Mouse (Mus musculus) heart, adult 11 months (tissue): Measurements from ENCODE around the gene Rinl.
A peak's percentile ranks its signal among the peaks of the same experiment; 100 is the strongest.

Experiments
- DNase-seq: peaks from one replicate; pipeline ENCODE4 v3.0.0; 2022

Gene Rinl

GRCm38 (mm10) chr7:28788307-28789195 is at the start of gene Rinl:
Rinl (plus strand) TSS chr7:28788969.
- peak; percentile 96 for DNase-seq

- DNase-seq, result no peak
Observed at GRCm38 (mm10) chr7:28739829-28740228, 48.9 kb upstream of the Rinl start.

- DNase-seq, result no peak
Observed at GRCm38 (mm10) chr7:28740949-28741348, 47.8 kb upstream of the Rinl start.

- no peak for DNase-seq
Observed at GRCm38 (mm10) chr7:28741368-28741708, 47.4 kb upstream of the Rinl start.

GRCm38 (mm10) chr7:28741709-28742438 is 46.9 kb upstream of the Rinl start, which contains the start of the genes Mrps12 and Sars2:
Mrps12 (minus strand) TSS chr7:28741820.
Sars2 (plus strand) TSS chr7:28741992.
- peak; percentile 100 for DNase-seq

GRCm38 (mm10) chr7:28749935-28750334 is 38.8 kb upstream of the Rinl start:
- DNase-seq, result peak; percentile 87

- peak; percentile 87 for DNase-seq
Observed at GRCm38 (mm10) chr7:28756079-28756478, 32.7 kb upstream of the Rinl start, which contains the start of gene Ccer2. Ccer2 (plus strand) TSS chr7:28756174.

- DNase-seq, result peak; percentile 86
Observed at GRCm38 (mm10) chr7:28758623-28759022, 30.1 kb upstream of the Rinl start.

- no peak for DNase-seq
Observed at GRCm38 (mm10) chr7:28761907-28762306, 26.9 kb upstream of the Rinl start.

- DNase-seq, result peak; percentile 83
Observed at GRCm38 (mm10) chr7:28765211-28765610, 23.6 kb upstream of the Rinl start.

GRCm38 (mm10) chr7:28766173-28766879 is 22.4 kb upstream of the Rinl start, which contains the start of gene Sirt2:
Sirt2 (plus strand) TSS chr7:28766735.
- DNase-seq, result peak; percentile 100

- no peak for DNase-seq
Observed at GRCm38 (mm10) chr7:28766910-28767309, 21.9 kb upstream of the Rinl start.

- DNase-seq, result peak; percentile 89
Observed at GRCm38 (mm10) chr7:28767462-28767965, 21.3 kb upstream of the Rinl start, which contains the start of gene Nfkbib. Nfkbib (minus strand) TSS chr7:28767512.

GRCm38 (mm10) chr7:28769414-28769958 is 19.3 kb upstream of the Rinl start:
- DNase-seq, result no peak

- DNase-seq, result no peak
Observed at GRCm38 (mm10) chr7:28770309-28770708, 18.5 kb upstream of the Rinl start.

- no peak for DNase-seq
Observed at GRCm38 (mm10) chr7:28771867-28772266, 16.9 kb upstream of the Rinl start.

GRCm38 (mm10) chr7:28773163-28773562 is 15.6 kb upstream of the Rinl start:
- DNase-seq, result no peak

- no peak for DNase-seq
Observed at GRCm38 (mm10) chr7:28774164-28774563, 14.6 kb upstream of the Rinl start.

GRCm38 (mm10) chr7:28775129-28775528 is 13.6 kb upstream of the Rinl start:
- no peak for DNase-seq

- no peak for DNase-seq
Observed at GRCm38 (mm10) chr7:28778825-28779224, 9.9 kb upstream of the Rinl start.

GRCm38 (mm10) chr7:28780067-28780658 is 8.6 kb upstream of the Rinl start:
- DNase-seq, result peak; percentile 98

- DNase-seq, result peak; percentile 95
Observed at GRCm38 (mm10) chr7:28780857-28781256, 7.9 kb upstream of the Rinl start.
